Mouse (Mus musculus): ENCODE results near the gene Lsamp.

Gene Lsamp

DNA sequence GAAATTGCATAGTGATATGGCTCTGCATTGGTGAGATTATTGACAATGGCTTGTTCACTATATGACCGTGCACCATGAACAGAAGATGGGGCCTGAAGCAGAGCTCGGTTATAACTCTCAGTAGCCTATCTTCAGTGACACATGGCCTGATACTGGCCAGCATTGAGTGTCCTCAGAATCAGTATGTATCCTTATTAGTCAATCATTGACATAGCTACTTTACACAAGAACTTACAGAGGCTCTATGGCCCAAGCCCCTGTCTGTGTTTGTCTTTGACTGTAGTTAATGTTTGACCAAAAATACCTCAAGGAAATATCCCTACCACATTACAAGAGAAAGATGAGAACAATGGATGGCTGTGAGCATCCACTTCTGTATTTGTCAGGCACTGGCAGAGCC, 1764.6 kb downstream of the Lsamp start:
- DNase-seq (ENCODE audit: extremely low spot score, low spot score): no peak

DNA sequence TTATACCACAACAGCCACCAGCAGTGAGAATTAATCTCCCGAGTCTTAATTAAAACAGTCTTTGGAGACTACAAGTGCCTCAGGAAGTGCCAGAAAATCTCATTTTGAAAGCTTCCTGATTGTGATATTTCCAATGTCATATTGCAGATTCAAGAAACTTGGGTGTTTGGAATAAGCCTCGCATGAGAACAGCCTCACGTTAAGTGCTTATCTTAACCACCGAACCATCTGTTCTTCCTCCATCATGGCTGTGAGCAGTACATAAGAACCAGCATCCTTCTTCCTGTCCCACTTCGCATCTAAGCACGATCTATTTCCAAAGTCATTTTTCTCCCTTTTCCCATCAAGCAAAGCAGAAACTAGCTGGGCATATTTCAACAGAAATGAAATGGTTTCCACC, 1780.1 kb downstream of the Lsamp start:
- no peak for DNase-seq (ENCODE audit: extremely low spot score, low spot score)

DNA sequence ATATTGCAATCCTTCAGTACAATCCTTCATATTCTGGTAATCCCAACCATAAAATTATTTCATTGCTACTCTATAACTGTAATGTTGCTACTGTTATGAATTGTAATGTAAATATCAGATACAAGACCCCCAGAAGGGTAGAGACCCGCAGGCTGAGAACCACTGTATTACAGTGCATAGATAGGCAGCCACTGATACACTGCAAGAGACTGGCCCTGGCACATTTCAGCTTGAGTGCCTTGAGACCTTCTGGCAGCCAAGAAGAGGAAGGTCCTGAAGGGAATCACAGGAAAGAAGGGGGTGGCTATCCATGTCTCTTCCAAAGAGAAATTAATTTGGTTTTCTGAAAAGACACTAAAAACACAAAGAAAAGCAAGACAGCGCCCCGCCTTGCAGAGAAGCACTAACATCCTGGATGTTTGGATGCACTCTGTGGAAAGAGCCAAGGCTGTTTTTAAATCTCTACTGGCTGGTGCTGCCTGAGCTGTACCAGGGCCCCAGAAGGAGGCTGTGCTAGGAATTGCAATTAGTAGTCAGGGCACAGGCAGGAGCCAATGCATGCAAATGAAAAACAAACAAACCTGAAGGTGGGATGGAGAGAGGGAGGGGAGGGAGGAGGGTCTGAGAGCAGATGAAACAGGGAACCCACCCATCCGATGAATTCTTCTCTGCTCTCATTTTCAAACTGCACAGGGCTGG, 1787.4 kb downstream of the Lsamp start:
- no peak for DNase-seq (ENCODE audit: extremely low spot score, low spot score)

DNA sequence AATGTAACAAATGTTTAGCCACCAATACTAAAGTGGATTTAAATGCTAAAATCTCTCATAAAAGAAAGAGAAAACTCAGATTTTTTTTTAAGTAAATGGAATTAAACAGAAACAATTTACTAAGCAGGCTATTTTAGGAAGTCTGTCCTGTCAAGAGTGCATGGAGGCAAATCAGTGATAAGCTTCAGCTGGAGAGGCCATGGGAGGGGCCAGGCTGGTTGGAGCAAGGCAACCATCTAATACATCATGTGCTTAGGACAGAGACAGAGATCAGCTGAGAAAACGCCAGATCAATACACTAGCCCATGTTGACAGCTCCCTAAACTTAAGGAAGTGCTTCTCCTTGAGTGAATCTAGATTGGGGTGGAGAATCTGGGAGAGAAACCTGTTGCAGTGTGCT, 1793.4 kb downstream of the Lsamp start:
- no peak for DNase-seq (ENCODE audit: extremely low spot score, low spot score)

DNA sequence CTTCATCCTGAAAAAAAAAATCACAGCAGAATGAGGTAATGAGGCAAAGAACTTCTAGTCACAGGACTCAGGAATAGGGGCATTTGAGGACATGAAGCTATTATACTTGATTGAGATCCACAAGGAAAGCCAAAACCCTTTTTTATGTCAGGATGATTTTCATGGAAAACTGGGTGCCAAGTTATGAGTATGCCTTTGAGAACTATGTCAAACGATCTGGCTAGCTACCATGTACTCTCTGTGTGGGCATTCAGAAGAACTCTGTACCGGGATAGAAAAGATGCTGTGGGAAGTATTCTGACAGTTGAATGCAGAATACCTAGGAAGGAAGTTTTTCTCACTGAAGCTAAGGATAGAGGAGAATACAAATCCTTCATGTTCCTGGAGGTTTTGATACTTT, 1801.4 kb downstream of the Lsamp start:
- DNase-seq (ENCODE audit: extremely low spot score, low spot score): no peak

DNA sequence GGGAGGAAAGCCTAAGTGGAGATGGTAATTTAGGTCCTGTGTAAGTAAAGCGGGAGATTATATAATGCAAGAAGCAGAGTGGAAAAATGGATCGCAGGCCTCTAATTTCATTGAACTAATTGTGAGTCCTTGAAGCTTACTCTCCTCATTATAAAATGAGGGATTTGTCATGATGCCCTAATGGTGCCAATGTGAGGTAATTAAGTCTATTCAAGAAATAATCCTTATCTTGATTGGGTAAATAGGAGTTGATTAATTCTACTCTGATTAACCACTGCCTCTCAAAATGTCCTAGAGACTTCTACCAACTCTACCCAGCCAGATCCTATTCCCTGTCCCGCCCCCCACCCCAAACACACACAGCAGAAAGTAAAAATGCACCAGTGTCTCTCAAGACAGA, 1802.5 kb downstream of the Lsamp start:
- DNase-seq (ENCODE audit: extremely low spot score, low spot score): no peak

DNA sequence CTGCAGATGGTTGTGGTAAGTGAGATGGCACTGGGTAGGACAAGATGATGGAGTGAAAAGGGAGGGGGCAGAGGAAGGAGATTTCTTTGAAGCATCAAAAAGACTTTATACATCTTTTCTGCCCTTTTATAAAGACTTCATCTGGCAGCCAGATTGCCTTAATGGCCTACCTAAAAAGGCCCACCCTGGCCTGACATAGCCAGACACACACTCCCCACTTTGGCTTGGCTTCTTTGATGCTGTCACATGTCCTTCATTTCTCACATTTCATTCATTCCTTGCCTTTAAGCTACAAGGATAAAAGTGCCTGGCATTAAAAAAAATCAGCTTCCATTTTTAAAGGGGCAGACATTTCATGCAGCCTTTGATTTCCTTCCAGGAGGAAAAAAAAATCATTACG, 1803.0 kb downstream of the Lsamp start:
- DNase-seq (ENCODE audit: extremely low spot score, low spot score): no peak

DNA sequence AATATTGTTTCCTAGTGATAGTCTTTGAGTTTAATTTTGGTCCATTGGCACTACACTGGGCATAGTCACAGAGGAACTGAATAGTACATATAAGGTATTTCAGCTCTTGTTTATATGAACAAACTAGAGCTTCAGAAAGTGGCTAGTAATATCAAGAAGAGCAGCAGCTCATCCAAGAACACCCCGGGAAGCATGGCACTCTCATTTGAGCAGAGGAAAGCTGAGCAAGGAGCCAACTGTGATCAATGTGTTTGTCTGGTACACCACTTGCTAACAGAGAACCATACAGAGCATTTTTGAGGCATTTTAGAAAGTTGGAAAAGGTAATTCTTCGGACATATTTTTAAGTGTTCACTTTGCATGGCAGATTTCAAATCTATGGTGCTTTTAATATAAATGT, 1805.9 kb downstream of the Lsamp start:
- no peak for DNase-seq (ENCODE audit: extremely low spot score, low spot score)

DNA sequence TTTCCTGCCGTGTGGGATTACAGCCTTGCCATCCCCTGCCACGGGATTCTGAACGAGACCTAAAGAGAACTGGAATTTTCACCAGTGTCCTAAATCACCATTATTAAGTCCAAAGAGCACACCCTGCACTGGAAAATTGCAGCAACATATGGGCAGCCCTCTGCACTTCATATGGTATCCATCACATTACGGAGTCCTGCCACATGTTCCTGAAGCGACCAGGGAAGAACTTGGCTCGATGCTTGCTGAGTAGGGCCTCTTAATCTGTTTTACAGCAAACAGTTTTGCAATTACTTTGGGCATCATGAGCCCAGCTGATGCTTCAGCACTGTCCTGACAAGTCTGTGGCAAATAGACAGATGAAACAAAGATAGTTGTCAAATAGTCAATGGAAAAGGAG, 1836.2 kb downstream of the Lsamp start:
- no peak for DNase-seq (ENCODE audit: extremely low spot score, low spot score)

DNA sequence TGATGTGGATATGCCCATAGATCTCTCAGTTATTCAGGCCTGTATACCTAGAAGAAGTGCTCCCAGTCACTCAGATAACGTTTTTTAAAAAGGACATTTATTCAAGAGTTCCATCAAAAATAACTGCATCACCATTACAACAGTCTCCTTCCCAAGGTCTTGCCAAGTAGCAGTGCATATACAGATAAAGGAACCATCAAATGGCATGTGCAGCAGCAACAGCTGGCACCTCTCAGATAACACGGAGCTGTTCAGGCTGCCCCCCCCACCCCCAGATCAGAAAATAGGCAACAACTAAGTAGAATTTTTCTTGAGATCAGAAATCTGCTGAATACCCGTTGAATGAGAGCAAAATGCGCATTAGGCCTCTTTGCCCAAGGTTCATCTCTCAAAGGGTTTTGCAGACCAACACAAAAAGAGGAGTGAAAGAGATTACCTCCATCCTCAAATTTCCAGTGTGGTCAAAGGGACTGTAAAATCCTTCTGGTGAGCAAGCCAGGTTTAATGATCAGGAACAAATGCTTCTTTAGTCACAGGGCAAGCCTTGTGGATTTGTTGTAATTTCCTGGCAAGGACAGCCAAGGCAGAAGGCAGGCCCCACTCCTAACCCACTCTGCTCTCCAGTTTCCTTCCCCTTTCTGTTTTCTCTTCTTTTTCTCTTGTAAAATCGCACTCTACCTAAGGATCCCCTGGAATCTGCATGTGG, 1842.9 kb downstream of the Lsamp start:
- no peak for DNase-seq (ENCODE audit: extremely low spot score, low spot score)

DNA sequence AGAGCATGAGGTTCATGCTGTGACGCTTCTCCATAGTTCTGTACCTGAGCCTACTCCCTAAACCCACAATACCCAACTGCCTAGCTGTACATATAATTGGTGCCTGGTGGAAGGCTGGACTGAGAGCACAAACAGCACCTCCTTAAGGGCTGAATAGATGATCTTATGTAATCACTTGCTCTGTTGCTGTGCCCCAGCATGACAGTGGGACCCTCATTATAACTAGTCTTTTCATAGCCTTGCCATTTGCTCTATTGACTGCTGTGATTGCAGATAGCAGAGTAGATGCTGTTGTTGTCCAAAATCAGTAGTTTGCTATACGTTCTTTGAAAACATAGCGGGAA, 1843.4 kb downstream of the Lsamp start:
- no peak for DNase-seq (ENCODE audit: extremely low spot score, low spot score)

DNA sequence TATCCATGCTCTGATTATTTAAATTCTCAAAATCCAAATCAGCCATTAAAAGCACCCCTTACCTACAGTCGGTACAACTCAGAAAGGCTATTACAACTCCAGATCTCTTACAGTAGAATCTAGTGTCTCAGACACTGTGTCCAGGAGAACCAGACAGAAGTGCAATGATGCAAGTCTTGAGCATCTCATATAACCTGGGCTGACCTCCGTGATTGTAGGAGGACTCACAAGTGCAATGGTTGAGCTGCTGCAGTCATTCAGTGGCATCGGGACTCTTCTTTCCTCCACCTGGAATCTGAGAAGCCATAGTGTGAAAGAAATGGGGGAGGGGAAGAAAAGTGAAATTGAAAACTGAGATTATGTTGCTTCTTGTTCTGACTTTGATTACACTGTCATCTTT, 1850.5 kb downstream of the Lsamp start:
- DNase-seq (ENCODE audit: extremely low spot score, low spot score): no peak

DNA sequence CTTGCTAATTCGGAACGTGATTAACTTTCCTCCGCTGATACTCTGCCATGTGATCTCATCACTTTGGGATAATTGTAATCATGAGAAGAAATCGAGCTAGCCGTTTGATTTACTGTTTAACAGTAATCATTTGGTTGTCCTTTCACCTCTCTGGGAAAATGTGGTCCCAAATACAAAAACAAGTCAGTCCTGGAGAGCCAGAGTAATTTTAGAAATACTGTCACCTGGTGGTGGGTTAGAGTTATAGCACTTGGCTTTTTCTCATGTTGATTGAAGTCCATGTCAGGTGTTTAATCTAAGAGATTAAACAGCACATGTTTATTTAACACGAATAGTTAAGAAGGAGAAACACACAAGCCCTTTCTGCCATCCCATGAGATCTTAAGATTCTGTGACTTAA, 1851.6 kb downstream of the Lsamp start:
- no peak for DNase-seq (ENCODE audit: extremely low spot score, low spot score)

DNA sequence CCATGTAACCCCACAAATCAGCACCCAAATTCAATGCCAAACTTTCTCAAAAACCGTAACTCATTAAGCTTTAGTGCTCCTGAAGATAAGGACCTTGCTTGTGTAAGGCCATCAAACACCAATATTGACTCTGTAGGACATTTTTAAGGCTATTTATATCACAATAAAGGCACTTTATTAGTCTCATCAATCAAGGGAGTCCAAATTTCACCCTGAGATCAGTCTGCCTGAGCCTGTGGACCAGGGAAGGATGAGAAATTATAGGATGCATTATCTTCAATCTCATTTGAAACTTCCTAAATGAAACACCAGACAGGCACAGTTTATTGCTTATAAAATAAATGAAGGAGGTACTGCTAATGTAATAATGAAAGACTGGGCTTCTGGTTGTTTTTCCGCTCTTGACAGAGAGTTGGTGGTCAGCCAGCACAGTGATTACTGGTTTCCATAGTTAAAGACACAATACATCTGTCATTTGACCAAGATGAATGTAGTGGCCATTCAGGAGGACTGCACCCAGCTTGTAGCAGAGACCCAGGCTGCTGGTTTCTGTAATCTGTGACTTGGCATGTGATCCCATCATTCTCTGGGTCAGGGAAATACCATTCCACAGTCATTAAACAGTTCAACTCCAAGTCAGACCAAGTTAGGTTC, 1855.7 kb downstream of the Lsamp start:
- DNase-seq (ENCODE audit: extremely low spot score, low spot score): no peak

DNA sequence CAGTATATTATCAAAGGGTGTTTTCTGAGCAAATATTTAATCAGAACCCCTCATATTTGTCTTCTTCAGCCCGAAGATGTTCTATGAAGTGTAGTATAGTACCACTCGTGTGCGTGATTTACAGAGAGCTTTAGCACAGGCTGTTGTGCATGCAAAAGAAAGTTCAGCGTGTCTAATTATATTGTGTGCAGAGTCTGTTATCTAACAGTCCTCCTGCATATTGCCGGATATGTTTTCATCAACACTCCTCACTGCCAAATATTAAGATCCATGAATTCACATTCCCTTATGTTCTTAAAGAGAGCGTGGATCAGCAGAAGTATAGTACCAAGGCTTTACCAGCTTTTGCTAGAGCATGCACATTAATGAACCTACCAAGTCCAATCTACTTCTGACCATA, 1862.7 kb downstream of the Lsamp start:
- no peak for DNase-seq (ENCODE audit: extremely low spot score, low spot score)

DNA sequence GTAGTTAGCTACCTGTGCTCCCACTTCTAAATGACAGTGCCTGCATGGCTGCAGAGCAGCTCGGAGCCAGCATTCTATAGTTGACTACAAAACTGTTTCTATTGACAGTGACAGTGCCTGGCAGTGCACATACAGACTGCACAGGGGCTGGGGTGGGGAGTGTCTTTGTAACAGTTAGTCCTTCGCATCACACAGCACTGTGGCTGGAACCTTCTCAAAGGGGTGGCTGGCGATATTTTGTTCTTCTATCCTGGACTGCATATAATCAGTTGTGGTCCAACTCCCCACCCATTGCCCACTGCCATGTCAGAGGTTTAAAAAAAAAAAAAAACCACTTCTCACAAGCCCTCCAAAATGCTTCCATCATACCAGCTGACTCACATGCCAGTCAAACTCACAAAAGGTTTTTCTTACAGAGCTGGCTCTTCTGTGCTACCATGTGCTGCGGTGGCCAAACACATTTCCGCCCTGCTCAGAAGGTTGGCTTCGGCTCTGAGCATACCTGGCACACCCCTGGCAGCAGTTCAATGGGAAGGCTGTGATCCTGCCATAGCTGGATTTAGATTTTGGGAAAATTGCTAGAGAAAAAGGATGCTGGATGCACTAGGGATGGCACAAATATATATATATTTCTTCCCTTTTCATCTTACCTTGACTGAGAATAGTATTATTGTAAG, 1887.9 kb downstream of the Lsamp start:
- no peak for DNase-seq (ENCODE audit: extremely low spot score, low spot score)

DNA sequence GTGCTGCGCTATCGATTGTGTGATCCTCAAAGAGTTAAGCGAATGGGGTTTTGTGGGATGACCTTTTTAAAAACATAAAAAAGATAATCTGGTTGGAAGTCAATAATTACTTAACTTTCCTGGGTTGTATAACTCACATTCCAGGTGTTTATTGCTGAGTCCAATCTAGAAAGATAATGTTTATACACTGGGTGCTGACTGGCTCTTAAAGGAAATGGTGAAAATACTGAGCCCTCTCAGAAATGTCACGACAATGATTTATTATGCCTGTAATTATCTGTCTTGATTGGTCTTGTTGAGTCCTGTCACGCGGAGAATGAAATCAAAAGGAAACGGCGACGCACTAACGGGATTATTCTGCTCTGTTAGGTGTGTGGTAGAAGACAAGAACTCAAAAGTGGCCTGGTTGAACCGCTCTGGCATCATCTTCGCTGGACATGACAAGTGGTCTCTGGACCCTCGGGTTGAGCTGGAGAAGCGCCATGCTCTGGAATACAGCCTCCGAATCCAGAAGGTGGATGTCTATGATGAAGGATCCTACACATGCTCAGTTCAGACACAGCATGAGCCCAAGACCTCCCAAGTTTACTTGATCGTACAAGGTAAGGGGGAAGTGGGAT, 1904.5 kb downstream of the Lsamp start:
- no peak for DNase-seq (ENCODE audit: extremely low spot score, low spot score)

DNA sequence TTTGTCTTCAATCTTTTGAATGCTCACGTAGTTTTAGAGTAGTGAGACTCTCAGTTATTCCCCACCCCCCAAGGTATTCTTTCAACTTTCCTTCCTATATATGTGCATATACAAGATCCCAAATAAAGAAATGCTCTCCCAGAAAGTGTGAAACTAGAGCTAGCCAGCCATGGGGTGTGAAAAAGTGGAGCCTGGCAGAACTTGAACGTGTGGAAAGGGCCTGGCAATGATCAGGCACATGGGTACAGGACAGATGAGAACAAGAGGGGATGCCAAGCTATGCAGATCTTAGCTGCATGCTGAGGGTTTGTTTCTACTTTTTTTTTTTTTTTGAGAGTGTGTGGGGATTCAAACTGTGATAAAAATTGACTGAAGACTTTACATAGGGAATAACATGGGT, 1916.6 kb downstream of the Lsamp start:
- no peak for DNase-seq (ENCODE audit: extremely low spot score, low spot score)

DNA sequence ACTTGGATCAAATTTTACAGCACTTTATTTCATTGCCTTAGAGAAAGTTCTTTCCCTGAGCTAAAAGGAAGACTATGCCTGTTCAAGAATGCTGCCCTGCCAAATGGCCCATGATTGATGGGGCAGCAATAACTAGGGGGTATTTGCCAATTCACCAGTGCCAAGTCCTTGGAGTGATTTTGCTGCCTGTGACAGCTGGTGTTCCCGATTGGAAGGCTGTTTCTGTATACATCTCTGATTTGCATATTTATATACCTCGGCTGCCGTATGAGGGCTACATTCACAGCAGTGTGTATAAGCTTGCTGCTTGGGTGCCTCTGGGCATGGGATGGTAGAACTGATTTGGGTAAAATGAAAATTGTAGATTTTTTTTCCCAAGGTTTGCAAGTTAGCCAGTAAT, 1919.5 kb downstream of the Lsamp start:
- DNase-seq (ENCODE audit: extremely low spot score, low spot score): no peak

DNA sequence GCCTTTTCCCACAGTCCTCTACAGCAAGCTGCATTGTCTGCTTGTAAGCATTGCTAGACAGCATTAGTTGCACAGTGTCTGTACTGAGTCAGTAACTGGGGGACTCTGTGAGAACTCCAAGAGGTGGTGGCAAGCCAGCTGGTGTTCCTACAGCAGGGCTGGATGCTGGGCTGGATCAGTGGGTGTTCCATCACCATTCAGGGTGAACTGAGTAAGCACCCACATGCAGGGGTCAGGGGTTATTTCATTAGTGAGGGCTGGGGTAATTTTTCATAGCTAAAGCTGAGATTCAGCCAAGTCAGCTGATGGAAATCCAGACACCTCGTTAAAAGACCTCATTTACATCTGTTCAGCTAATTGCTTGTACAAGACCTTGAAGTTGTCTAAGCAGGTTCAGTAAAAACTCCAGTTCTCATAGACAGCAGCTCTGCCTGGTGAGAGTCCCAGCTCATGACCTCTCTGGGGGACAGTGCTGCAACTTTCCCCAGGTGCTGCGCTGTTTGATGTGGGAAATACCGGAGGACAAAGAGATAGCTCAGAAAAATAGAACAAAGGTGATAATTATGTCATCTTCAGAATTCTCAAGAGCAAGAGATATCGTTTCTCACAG, 1928.5 kb downstream of the Lsamp start:
- DNase-seq (ENCODE audit: extremely low spot score, low spot score): no peak

DNA sequence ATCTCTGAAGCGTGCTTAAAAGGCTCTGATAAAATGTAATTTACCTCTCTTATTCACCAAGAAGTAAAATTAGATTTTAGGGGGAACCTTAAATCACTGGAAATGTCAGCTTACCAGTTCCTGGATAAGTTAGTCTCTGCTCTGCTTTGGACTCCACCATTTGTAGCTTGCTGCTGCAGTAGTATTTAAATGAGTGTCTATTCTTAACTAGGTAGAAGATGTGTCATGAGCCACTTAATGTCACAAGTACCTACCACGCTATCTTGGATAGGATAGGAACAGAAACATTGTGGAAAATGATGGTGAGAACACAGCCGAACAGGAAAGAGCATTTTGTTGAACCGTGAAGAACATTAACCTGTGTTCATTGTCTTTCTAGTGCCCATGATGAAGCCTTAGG, 1929.2 kb downstream of the Lsamp start:
- DNase-seq (ENCODE audit: extremely low spot score, low spot score): no peak

DNA sequence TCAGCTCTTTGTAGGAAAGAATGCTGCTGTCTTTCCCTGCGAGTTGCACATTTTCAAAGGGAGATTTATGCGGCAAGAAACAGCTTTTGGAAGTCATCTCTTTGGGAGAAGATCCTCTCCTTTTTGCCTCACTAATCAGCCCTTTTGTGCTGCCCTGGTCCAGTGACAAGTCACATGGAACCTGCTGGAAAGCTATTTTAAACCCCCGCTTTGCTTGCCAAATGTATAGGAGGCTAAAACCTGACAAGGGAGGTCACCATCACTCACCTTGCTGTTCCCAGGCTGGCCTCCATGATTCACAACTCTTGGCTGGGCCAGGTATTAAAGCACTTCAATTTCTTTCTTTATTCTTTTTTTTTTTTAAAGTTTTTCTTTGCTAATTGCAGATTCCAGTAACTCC, 1932.2 kb downstream of the Lsamp start:
- DNase-seq (ENCODE audit: extremely low spot score, low spot score): no peak

All from neural tube, embryonic 10.5 days (tissue).